Mouse (Mus musculus) hindbrain, embryonic 15.5 days (tissue): Measurements from ENCODE around the gene Dmrta2. TPM values are rescaled to one million over a fixed set of nuclear protein-coding genes. Genes with fewer than 3 reads are reported as not detected.

Source experiments
- ATAC-seq: fragments of 200-750 bp; cut with Nextera tagmentation; 2 replicates; pipeline ENCODE4 v1.8.0; 2017; ENCODE audit warnings: low read depth, moderate number of reproducible peaks, moderate TSS enrichment; ENCODE audit not compliant: low FRiP score
- H3K27ac ChIP-seq: fragments of 300-500 bp; sonication (generic); replicated peaks from 2 replicates; pipeline ENCODE4 v1.5.1; 2015; ENCODE audit warnings: mild to moderate bottlenecking, inconsistent platforms
- H3K27me3 ChIP-seq: fragments of 300-500 bp; sonication (generic); 2 replicates; pipeline ENCODE4 v1.6.1; 2015; ENCODE audit warnings: control low read depth, inconsistent platforms
- H3K36me3 ChIP-seq: fragments of 300-500 bp; sonication (generic); 2 replicates; pipeline ENCODE4 v1.6.1; 2015; ENCODE audit warnings: control low read depth, inconsistent platforms
- H3K4me1 ChIP-seq: fragments of 300-500 bp; sonication (generic); replicated peaks from 2 replicates; pipeline ENCODE4 v1.6.1; 2015; ENCODE audit warnings: control low read depth, inconsistent platforms
- H3K4me2 ChIP-seq: fragments of 300-500 bp; sonication (generic); 2 replicates; pipeline ENCODE4 v1.6.1; 2015; ENCODE audit warnings: moderate library complexity, mild to moderate bottlenecking, inconsistent platforms
- H3K4me3 ChIP-seq: fragments of 300-500 bp; sonication (generic); 2 replicates; pipeline ENCODE4 v1.5.1; 2015; ENCODE audit warnings: mild to moderate bottlenecking, inconsistent platforms
- H3K9ac ChIP-seq: fragments of 300-500 bp; sonication (generic); 2 replicates; pipeline ENCODE4 v1.6.1; 2015; ENCODE audit warnings: inconsistent platforms
- H3K9me3 ChIP-seq: fragments of 300-500 bp; sonication (generic); 2 replicates; pipeline ENCODE4 v1.6.1; 2016; ENCODE audit warnings: control low read depth, inconsistent platforms
- WGBS: fragments of 180-500 bp; shearing (Covaris S2); methylation state at CpG from one replicate; pipeline ENCODE4 v1.1.7; 2015; 5-methylcytosine and 5-hydroxymethylcytosine counted together
- polyA plus RNA-seq: library from polyadenylated mRNA; unstranded; fragments of >200 nt; fragmentation: Nextera tagmentation; extraction: Ambion mirVana; gene quantifications from 2 replicates; pipeline ENCODE4 v1.2.1, GENCODE M21; 2015

Gene Dmrta2
- polyA plus RNA-seq, 1 experiment from 2014 or later, result 0.06 TPM

DNA sequence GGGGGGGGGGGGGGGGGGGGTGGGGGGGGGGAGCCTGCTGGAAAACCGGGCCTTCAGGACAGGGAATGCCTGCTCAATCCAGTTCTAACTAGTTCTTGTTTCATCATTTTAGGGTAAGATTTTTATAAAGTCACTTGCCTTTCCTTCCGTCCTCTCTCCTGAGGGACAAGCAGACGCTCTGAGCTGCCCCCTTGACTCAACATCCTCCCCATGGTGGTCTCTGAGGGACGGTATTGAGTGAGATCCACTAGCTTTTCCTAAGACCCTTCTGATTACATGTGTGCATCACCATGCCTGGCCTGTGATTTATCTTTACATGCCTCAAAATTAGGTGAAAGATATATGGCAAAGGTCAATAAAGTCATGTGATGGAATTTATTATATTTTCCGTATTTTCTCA lies 10.6 kb downstream of the Dmrta2 start:
- no peak overlapping the region for H3K27ac ChIP-seq
- no peak overlapping the region for H3K4me3 ChIP-seq
- no peak overlapping the region for H3K4me2 ChIP-seq
- H3K27me3 ChIP-seq, result peaks cover 87% of the 10 kb centered on the region
- WGBS, result 9% methylated on average over 5 of the region's 5 CpGs
- ATAC-seq, result no peak
- H3K9ac ChIP-seq, result no peak overlapping the region
- H3K36me3 ChIP-seq, result no peaks in the 10 kb centered on the region
- H3K4me1 ChIP-seq, result no peaks in the 10 kb centered on the region
- no peaks in the 10 kb centered on the region for H3K9me3 ChIP-seq

GRCm38 (mm10) chr4:109989213-109989612 lies 11.4 kb downstream of the Dmrta2 start:
- H3K27me3 ChIP-seq, result peaks cover 89% of the 10 kb centered on the region
- no peaks in the 10 kb centered on the region for H3K9me3 ChIP-seq
- ATAC-seq, result no peak
- no peak overlapping the region for H3K4me2 ChIP-seq
- no peaks in the 10 kb centered on the region for H3K36me3 ChIP-seq
- no peaks in the 10 kb centered on the region for H3K4me1 ChIP-seq
- no peak overlapping the region for H3K27ac ChIP-seq
- 30% methylated on average over 6 of the region's 6 CpGs for WGBS
- H3K9ac ChIP-seq, result no peak overlapping the region
- H3K4me3 ChIP-seq, result no peak overlapping the region

DNA sequence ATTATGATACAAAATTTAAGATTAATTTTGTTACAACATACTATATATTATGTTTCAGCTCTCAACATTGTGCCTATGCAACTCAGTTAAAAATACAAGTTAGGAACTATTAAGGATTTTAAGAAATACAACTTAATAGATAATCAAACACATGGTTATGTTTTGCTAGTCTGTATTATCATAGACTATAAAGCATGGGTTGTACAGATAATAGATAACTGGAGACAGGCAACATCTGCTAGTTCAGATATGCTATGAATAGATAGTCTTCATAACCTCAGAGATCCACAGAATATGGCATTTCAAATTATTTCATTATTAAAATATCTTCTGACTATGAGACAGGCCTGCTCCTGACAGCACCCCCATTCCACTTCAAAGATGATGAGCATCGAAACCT lies 28.2 kb downstream of the Dmrta2 start:
- 98% methylated on average over 1 of the region's 1 CpGs for WGBS
- Histone ChIP-seq H3K4me2 (no peak overlapping the region), H3K9me3 (no peaks in the 10 kb centered on the region), H3K4me1 (no peaks in the 10 kb centered on the region), H3K36me3 (no peaks in the 10 kb centered on the region), H3K27ac (no peak overlapping the region), H3K27me3 (no peaks in the 10 kb centered on the region), H3K9ac (no peak overlapping the region), H3K4me3 (no peak overlapping the region)
- no peak for ATAC-seq

- H3K4me3 ChIP-seq, result no peak overlapping the region
- no peaks in the 10 kb centered on the region for H3K9me3 ChIP-seq
- H3K27ac ChIP-seq, result no peak overlapping the region
- no peaks in the 10 kb centered on the region for H3K36me3 ChIP-seq
- WGBS, result 43% methylated on average over 9 of the region's 9 CpGs
- no peak for ATAC-seq
- no peak overlapping the region for H3K4me2 ChIP-seq
- no peak overlapping the region for H3K9ac ChIP-seq
- H3K4me1 ChIP-seq, result peaks cover 8% of the 10 kb centered on the region
- no peaks in the 10 kb centered on the region for H3K27me3 ChIP-seq
These were observed 41.3 kb downstream of the Dmrta2 start for GRCm38 (mm10) chr4:110019145-110019544.

GRCm38 (mm10) chr4:110020255-110020654 lies 42.4 kb downstream of the Dmrta2 start:
- H3K36me3 ChIP-seq, result no peaks in the 10 kb centered on the region

GRCm38 (mm10) chr4:110021956-110022625 lies 44.2 kb downstream of the Dmrta2 start:
- H3K4me3 ChIP-seq, result peak overlapping the region; percentile 16; the same call in 1 of the 2 replicates
- H3K27ac ChIP-seq, result no peak overlapping the region
- 17% methylated on average over 25 of the region's 25 CpGs for WGBS
- peak overlapping the region; percentile 48 for H3K4me2 ChIP-seq
- peaks cover 8% of the 10 kb centered on the region for H3K4me1 ChIP-seq
- no peaks in the 10 kb centered on the region for H3K9me3 ChIP-seq
- peak; percentile 59 for ATAC-seq
- H3K27me3 ChIP-seq, result no peaks in the 10 kb centered on the region
- peak overlapping the region; percentile 24 for H3K9ac ChIP-seq
- no peaks in the 10 kb centered on the region for H3K36me3 ChIP-seq

More at GRCm38 (mm10) chr4:110020255-110020654, 42.4 kb downstream of the Dmrta2 start:
- Histone ChIP-seq H3K9ac (no peak overlapping the region), H3K4me1 (peaks cover 8% of the 10 kb centered on the region), H3K27ac (no peak overlapping the region), H3K4me3 (peak overlapping the region; percentile 25), H3K4me2 (peak overlapping the region; percentile 50), H3K9me3 (no peaks in the 10 kb centered on the region), H3K27me3 (no peaks in the 10 kb centered on the region)
- WGBS, result 11% methylated on average over 12 of the region's 12 CpGs
- ATAC-seq, result peak; percentile 39

GRCm38 (mm10) chr4:110028461-110029188 lies 50.8 kb downstream of the Dmrta2 start:
- no peak overlapping the region for H3K4me2 ChIP-seq
- no peaks in the 10 kb centered on the region for H3K36me3 ChIP-seq
- H3K9ac ChIP-seq, result no peak overlapping the region
- 63% methylated on average over 6 of the region's 6 CpGs for WGBS
- no peak overlapping the region for H3K27ac ChIP-seq
- no peaks in the 10 kb centered on the region for H3K9me3 ChIP-seq
- no peaks in the 10 kb centered on the region for H3K4me1 ChIP-seq
- H3K27me3 ChIP-seq, result no peaks in the 10 kb centered on the region
- ATAC-seq, result peak; percentile 84
- H3K4me3 ChIP-seq, result no peak overlapping the region

- 80% methylated on average over 1 of the region's 1 CpGs for WGBS
- H3K4me1 ChIP-seq, result no peaks in the 10 kb centered on the region
- no peaks in the 10 kb centered on the region for H3K9me3 ChIP-seq
- no peaks in the 10 kb centered on the region for H3K27me3 ChIP-seq
- ATAC-seq, result no peak
- no peak overlapping the region for H3K27ac ChIP-seq
- H3K4me2 ChIP-seq, result no peak overlapping the region
- H3K9ac ChIP-seq, result no peak overlapping the region
- no peak overlapping the region for H3K4me3 ChIP-seq
- no peaks in the 10 kb centered on the region for H3K36me3 ChIP-seq
These were observed 51.6 kb downstream of the Dmrta2 start for GRCm38 (mm10) chr4:110029446-110029845.
